Mouse (Mus musculus): ENCODE measurements around the gene Wdr26. TPM values are rescaled to one million over a fixed set of nuclear protein-coding genes. Genes with fewer than 3 reads are reported as not detected.

Wdr26 gene
- polyA plus RNA-seq, 1 experiment from 2014 or later: 43.7 TPM

DNA sequence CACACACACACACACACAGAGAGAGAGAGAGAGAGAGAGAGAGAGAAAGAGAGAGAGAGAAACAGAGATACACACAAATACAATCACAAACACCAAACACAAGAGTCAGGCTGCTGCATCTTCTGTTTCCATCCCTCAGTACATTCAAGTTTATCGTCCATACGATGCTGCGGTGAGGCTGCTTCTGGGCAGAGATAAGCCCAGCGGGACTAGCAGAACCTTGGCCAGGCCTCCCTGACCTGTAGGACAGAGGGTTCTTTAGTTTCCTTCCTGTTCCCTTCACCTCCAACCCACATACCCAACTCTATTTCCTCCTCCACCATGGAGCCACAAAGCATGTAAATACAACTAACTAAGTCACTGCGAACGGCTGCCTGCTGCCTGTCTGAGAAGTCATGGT is 37.7 kb upstream of the Wdr26 start:
- 88% methylated on average over 6 of the region's 6 CpGs for WGBS
- DNase-seq (no peak), ATAC-seq (ENCODE audit: insufficient read depth) (no peak)

DNA sequence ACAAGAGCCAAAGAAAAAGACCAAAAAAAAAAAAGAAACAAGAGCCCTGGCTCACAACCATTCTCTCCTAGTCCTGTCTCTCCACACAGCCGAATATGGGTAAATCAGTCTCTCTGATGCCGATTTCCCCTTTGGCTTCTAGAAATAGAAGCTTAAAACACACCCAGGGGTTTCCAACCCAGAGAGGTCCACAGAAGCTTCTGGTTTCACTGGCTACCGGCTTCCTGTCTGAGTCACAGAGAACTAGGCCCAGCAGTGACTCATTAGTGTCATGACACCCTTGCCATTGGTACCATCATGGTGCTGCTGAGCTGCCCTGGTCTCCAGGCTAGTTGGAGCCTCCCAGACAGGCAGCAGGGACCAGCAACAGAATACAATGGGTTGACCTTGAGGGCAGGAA is 35.4 kb upstream of the Wdr26 start:
- DNase-seq: no peak
- Histone ChIP-seq H3K9me3 (ENCODE audit: low read depth, low read length) (no peaks in the 10 kb centered on the region), H3K4me3 (ENCODE audit: low read depth, low read length) (no peak overlapping the region), H3K4me2 (no peak overlapping the region), H3K4me1 (ENCODE audit: insufficient read depth) (no peaks in the 10 kb centered on the region), H3K9ac (no peak overlapping the region), H3K36me3 (ENCODE audit: insufficient read depth) (no peaks in the 10 kb centered on the region), H3K27me3 (ENCODE audit: insufficient read depth, low read length) (no peaks in the 10 kb centered on the region), H3K27ac (ENCODE audit: low read depth) (peak overlapping the region; percentile 59)
- no peak for TF ChIP-seq CTCF (IDR thresholded peaks at IDR 0.05; ENCODE audit: low read depth)
- ATAC-seq (ENCODE audit: insufficient read depth): no peak
- WGBS: 51% methylated on average over 3 of the region's 3 CpGs

More for the DNA sequence above, 37.7 kb upstream of the Wdr26 start:
- no peak overlapping the region for H3K4me2 ChIP-seq
- H3K9ac ChIP-seq: no peak overlapping the region
- no peak for TF ChIP-seq CTCF (IDR thresholded peaks at IDR 0.05; ENCODE audit: low read depth)
- H3K9me3 ChIP-seq (ENCODE audit: low read depth, low read length): no peaks in the 10 kb centered on the region
- no peaks in the 10 kb centered on the region for H3K4me1 ChIP-seq (ENCODE audit: insufficient read depth)
- H3K36me3 ChIP-seq (ENCODE audit: insufficient read depth): no peaks in the 10 kb centered on the region
- H3K27me3 ChIP-seq (ENCODE audit: insufficient read depth, low read length): no peaks in the 10 kb centered on the region
- no peak overlapping the region for H3K27ac ChIP-seq (ENCODE audit: low read depth)
- H3K4me3 ChIP-seq (ENCODE audit: low read depth, low read length): no peak overlapping the region

DNA sequence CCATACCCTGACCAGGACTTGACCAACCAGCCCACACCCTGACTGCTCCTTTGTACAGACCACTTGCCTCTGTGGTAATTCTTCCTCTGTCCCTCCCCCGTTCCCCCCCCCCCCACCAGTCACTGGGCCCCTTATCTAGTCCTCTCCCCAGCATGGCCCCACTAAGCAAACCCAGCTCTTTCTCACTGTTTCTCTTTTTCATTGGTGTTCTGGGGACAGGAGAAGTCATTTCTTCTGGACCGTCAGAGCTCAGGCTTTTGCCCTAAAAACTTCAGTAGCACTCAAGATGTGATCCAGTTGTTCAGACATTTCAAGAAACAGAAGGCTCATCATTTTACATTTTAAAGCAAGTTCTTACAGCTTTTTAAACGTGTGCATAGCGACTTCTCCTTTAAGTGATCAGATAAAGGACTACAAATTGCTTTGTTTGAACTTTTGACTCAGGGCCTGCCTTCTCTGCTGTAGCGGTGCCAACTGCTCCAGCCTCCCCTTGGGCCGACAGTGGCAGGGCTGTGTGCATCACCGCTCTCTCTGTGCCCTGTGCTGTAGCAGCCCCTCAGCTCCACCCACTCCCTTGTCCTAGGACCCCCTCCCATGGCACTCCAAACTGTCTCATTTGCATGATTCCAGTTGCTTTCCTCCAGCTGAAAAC is 34.8 kb upstream of the Wdr26 start:
- ATAC-seq (ENCODE audit: insufficient read depth) (no peak; the same call in 1 of the 2 replicates), DNase-seq (peak; percentile 21)
- Histone ChIP-seq H3K9ac (0 out of 2 replicates have a peak overlapping the region, but pooled peaks have one; percentile 20), H3K9me3 (ENCODE audit: low read depth, low read length) (no peaks in the 10 kb centered on the region), H3K4me1 (ENCODE audit: insufficient read depth) (no peaks in the 10 kb centered on the region), H3K4me3 (ENCODE audit: low read depth, low read length) (no peak overlapping the region), H3K27me3 (ENCODE audit: insufficient read depth, low read length) (no peaks in the 10 kb centered on the region), H3K4me2 (no peak overlapping the region; the same call in 1 of the 2 replicates), H3K36me3 (ENCODE audit: insufficient read depth) (no peaks in the 10 kb centered on the region), H3K27ac (ENCODE audit: low read depth) (peak overlapping the region; percentile 59)
- WGBS: 16% methylated on average over 7 of the region's 7 CpGs
- TF ChIP-seq CTCF (IDR thresholded peaks at IDR 0.05; ENCODE audit: low read depth): no peak

DNA sequence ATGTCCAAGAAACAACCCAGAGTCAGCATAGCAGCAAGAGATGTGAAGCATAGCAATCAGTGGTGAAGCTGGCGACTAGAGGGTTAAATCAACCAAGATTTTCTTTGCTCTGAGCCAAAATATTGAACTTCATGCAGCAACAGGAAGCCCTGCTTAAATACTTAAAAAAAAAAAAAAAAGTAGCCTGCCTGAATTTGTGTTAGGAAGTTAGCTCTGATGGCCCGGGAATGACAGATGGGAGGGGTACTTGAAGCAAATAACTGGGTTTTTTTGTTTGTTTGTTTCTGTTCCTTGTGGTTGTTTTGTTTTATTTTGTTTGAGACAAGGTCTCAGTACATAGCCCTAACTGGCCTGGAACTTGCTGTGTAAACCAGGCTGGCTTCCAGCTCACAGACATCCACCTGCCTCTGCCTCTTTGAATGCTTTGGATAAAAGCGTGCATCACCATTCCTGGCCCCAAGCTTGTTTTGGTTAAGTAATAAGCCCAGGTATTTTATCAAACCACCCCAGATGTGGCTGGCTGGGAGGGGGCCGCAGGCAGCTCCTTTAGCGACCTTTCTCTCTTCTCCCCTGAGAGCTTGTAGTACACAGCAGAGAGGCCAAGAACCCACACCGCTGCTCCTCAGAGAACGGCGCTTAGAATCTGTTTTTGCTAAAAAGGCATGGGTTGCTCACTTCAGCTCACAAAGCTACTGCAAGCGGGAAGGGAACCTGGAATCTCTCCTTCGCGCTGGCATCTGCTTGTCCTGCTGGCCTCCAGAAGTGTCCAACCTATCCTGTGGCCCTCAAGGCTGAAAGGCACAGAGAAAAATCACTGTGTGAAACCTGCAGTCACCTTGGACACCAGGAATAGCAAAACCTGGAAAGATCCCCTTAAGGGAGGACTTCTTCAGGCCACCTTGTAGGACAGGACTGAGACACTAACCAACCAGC is 34.0 kb upstream of the Wdr26 start:
- H3K9me3 ChIP-seq (ENCODE audit: low read depth, low read length): no peaks in the 10 kb centered on the region
- H3K9ac ChIP-seq: no peak overlapping the region
- no peaks in the 10 kb centered on the region for H3K36me3 ChIP-seq (ENCODE audit: insufficient read depth)
- H3K27ac ChIP-seq (ENCODE audit: low read depth): peak overlapping the region; percentile 59
- no peak for DNase-seq
- WGBS: 63% methylated on average over 11 of the region's 11 CpGs
- TF ChIP-seq CTCF (IDR thresholded peaks at IDR 0.05; ENCODE audit: low read depth): no peak
- no peaks in the 10 kb centered on the region for H3K27me3 ChIP-seq (ENCODE audit: insufficient read depth, low read length)
- no peaks in the 10 kb centered on the region for H3K4me1 ChIP-seq (ENCODE audit: insufficient read depth)
- no peak overlapping the region for H3K4me2 ChIP-seq
- H3K4me3 ChIP-seq (ENCODE audit: low read depth, low read length): no peak overlapping the region
- no peak for ATAC-seq (ENCODE audit: insufficient read depth)

DNA sequence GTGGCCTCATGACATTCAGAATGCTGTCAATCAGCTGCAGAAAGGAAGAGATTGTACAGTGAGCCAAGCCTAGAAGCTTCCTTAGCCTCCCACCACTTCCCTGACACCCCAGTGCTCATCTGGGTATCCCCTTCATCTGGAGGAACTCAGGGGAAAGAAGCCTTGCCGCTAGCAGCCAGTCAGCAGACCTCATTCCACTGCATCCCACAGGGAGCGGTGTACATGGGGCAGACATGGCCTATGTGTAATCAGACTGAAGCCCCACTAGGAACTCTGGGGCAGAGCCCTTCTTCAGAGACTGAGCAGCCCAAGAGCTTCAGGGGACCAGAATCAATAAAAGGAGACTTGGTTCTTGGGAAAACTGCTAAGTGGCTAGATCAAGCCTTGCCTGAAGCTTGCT is 33.3 kb upstream of the Wdr26 start:
- Histone ChIP-seq H3K27me3 (ENCODE audit: insufficient read depth, low read length) (no peaks in the 10 kb centered on the region), H3K36me3 (ENCODE audit: insufficient read depth) (no peaks in the 10 kb centered on the region), H3K4me3 (ENCODE audit: low read depth, low read length) (no peak overlapping the region), H3K9ac (no peak overlapping the region), H3K27ac (ENCODE audit: low read depth) (no peak overlapping the region), H3K9me3 (ENCODE audit: low read depth, low read length) (no peaks in the 10 kb centered on the region), H3K4me2 (no peak overlapping the region), H3K4me1 (ENCODE audit: insufficient read depth) (no peaks in the 10 kb centered on the region)
- TF ChIP-seq CTCF (IDR thresholded peaks at IDR 0.05; ENCODE audit: low read depth): no peak
- no peak for DNase-seq
- 92% methylated on average over 2 of the region's 2 CpGs for WGBS
- no peak for ATAC-seq (ENCODE audit: insufficient read depth)

DNA sequence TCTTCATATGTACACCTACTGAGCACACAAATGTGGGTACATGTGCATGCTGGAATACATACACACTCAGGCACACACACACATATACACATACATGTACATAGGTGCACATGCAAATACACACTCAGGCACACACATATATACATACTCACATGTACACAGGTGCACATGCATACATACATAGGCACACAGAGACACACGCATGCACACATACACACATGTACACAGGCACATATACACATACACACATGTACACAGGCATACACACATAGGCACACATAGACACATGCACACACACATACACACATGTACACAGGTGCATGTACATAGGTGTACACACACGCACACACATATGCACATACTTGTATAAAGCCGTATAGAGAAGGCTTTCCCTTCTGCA is 29.4 kb upstream of the Wdr26 start:
- Histone ChIP-seq H3K9me3 (ENCODE audit: low read depth, low read length) (no peaks in the 10 kb centered on the region), H3K4me2 (no peak overlapping the region), H3K27ac (ENCODE audit: low read depth) (no peak overlapping the region), H3K27me3 (ENCODE audit: insufficient read depth, low read length) (no peaks in the 10 kb centered on the region), H3K36me3 (ENCODE audit: insufficient read depth) (no peaks in the 10 kb centered on the region), H3K4me1 (ENCODE audit: insufficient read depth) (no peaks in the 10 kb centered on the region), H3K4me3 (ENCODE audit: low read depth, low read length) (no peak overlapping the region), H3K9ac (no peak overlapping the region)
- TF ChIP-seq CTCF (IDR thresholded peaks at IDR 0.05; ENCODE audit: low read depth): no peak
- DNase-seq (no peak), ATAC-seq (ENCODE audit: insufficient read depth) (no peak)
- 97% methylated on average over 3 of the region's 3 CpGs for WGBS

DNA sequence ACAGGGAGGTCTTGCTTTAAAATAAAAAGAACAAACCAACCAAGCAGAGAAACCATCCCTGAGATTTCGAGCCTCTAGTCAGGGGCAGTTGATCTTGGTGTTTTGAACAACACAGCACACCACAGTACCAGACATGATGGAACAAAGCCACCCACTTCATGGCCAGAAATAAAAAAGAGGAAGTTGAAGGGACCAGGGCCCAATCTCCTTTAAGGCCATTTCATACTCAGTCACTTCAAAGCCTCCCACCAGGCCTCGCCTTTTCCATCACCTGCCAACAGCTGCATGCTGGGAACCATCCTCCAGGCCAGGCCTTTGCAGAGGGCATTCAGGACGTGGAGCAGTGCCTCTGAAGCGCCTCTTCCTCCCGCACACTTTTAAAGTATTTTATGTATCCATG is 25.5 kb upstream of the Wdr26 start:
- Histone ChIP-seq H3K36me3 (ENCODE audit: insufficient read depth) (no peaks in the 10 kb centered on the region), H3K9me3 (ENCODE audit: low read depth, low read length) (no peaks in the 10 kb centered on the region), H3K27ac (ENCODE audit: low read depth) (no peak overlapping the region), H3K9ac (no peak overlapping the region), H3K27me3 (ENCODE audit: insufficient read depth, low read length) (no peaks in the 10 kb centered on the region), H3K4me2 (no peak overlapping the region), H3K4me1 (ENCODE audit: insufficient read depth) (no peaks in the 10 kb centered on the region), H3K4me3 (ENCODE audit: low read depth, low read length) (no peak overlapping the region)
- WGBS: 48% methylated on average over 5 of the region's 5 CpGs
- DNase-seq (no peak), ATAC-seq (ENCODE audit: insufficient read depth) (no peak)
- no peak for TF ChIP-seq CTCF (IDR thresholded peaks at IDR 0.05; ENCODE audit: low read depth)
